ENCODE assay signal across 1 mouse cellular context in the genomic region with DNA sequence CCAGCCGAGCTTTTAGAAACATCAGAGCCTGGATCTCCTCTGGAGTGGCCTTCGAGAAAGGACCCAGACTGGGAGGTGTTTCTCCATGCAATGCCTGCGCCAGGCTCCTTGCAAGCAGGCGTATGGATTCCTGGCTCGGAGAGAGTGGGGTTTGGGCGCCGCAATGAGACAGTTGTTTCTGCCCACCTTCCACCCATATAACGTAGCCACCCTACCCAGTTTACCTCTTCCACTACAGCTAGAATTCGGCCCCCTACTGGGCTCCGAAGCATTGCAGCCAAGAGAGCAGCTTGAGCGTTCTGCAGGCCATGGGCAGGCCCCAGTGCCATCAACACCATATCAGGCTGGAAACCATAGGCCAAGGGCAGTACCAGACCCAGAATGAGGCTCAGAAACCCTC.
TF ChIP-seq lines count a peak whose summit lies in the region.

No protein-coding gene starts in this region.

TF ChIP-seq in CH12.LX, 34 proteins besides CTCF, POLR2A, EP300 and RAD21:
- TF ChIP-seq ZC3H11A (IDR thresholded peaks at IDR 0.05; ENCODE audit: low read depth, low read length) (no peak), GABPA (IDR thresholded peaks at IDR 0.05; ENCODE audit: insufficient replicate concordance, low read depth, low read length) (no peak), NELFE (IDR thresholded peaks at IDR 0.05; ENCODE audit: low read depth, low read length) (no peak), CHD2 (IDR thresholded peaks at IDR 0.05; ENCODE audit: low read length) (no peak), SIN3A (IDR thresholded peaks at IDR 0.05; ENCODE audit: low read length) (no peak), RCOR1 (conservative IDR thresholded peaks at IDR 0.05; ENCODE audit: low read depth, low read length) (no peak), ETS1 (conservative IDR thresholded peaks at IDR 0.05; ENCODE audit: low read depth, low read length) (no peak), ELF1 (IDR thresholded peaks at IDR 0.05; ENCODE audit: low read depth, low read length) (no peak), MYC (IDR thresholded peaks at IDR 0.05; ENCODE audit: low read depth, low read length) (no peak), KAT2A (IDR thresholded peaks at IDR 0.05; ENCODE audit: insufficient replicate concordance, low read length) (no peak), HCFC1 (IDR thresholded peaks at IDR 0.05; ENCODE audit: low read depth, low read length) (no peak), MAFK (IDR thresholded peaks at IDR 0.05; ENCODE audit: insufficient replicate concordance, low read length) (no peak)
